Mouse (Mus musculus): Measurements from ENCODE around the gene Padi1. TPM values are rescaled to one million over a fixed set of nuclear protein-coding genes. Genes with fewer than 3 reads are reported as not detected.

Gene Padi1
- total RNA-seq, 1 experiment, result 0.09 TPM

GRCm38 (mm10) chr4:140868484-140869190 lies 23.1 kb upstream of the Padi1 start:
- Histone ChIP-seq H3K9me3 (ENCODE audit: control insufficient read depth, insufficient read depth, low read depth, low read length) (no peaks in the 10 kb centered on the region), H3K4me3 (ENCODE audit: insufficient read depth in 1 of 2, low read depth in 1 of 2, low read length in 2 of 2, poor library complexity in 1 of 2, severe bottlenecking in 1 of 2) (peak overlapping the region; percentile 0 to 36; a peak in 2 of 4 replicates), H3K9ac (ENCODE audit: insufficient read depth, low read depth, low read length, poor library complexity, severe bottlenecking) (no peak overlapping the region)

GRCm38 (mm10) chr4:140862036-140862650 lies 16.6 kb upstream of the Padi1 start:
- DNase-seq (ENCODE audit: low read depth, low spot score), result no peak
- Histone ChIP-seq H3K27ac (ENCODE audit: insufficient read depth, low read depth, low read length, poor library complexity, severe bottlenecking) (no peak overlapping the region), H3K4me1 (ENCODE audit: control insufficient read depth in 2 of 2, insufficient read depth in 2 of 2, low read length in 2 of 2, poor library complexity in 1 of 2) (peaks cover 0 to 16% of the 10 kb centered on the region in 2 experiments; a peak in 3 of 4 replicates), H3K9ac (ENCODE audit: insufficient read depth, low read depth, low read length, poor library complexity, severe bottlenecking) (no peak overlapping the region), H3K4me3 (ENCODE audit: insufficient read depth in 1 of 2, low read depth in 1 of 2, low read length in 2 of 2, poor library complexity in 1 of 2, severe bottlenecking in 1 of 2) (no peak overlapping the region), H3K36me3 (ENCODE audit: control insufficient read depth, insufficient read depth, low read length, poor library complexity, severe bottlenecking) (no peaks in the 10 kb centered on the region), H3K9me3 (ENCODE audit: control insufficient read depth, insufficient read depth, low read depth, low read length) (no peaks in the 10 kb centered on the region)
- no peak for TF ChIP-seq MAFK (IDR thresholded peaks at IDR 0.05; ENCODE audit: insufficient read depth, low read depth, low read length)
- no peak for TF ChIP-seq HCFC1 (IDR thresholded peaks at IDR 0.05; ENCODE audit: borderline replicate concordance, insufficient read depth, low read length)
- no peak for TF ChIP-seq ZNF384 (IDR thresholded peaks at IDR 0.05; ENCODE audit: low read depth, low read length)
- no peak for TF ChIP-seq ZC3H11A (IDR thresholded peaks at IDR 0.05; ENCODE audit: borderline replicate concordance, low read depth, low read length)
- no peak for TF ChIP-seq CHD2 (IDR thresholded peaks at IDR 0.05; ENCODE audit: low read depth, low read length)
- in situ Hi-C loops (cut with MboI; ENCODE audit: low sequenced_read_pairs in 2 of 2, unreplicated experiment in 2 of 2), result no loop called here

More at GRCm38 (mm10) chr4:140868484-140869190, 23.1 kb upstream of the Padi1 start:
- Histone ChIP-seq H3K4me1 (ENCODE audit: control insufficient read depth in 2 of 2, insufficient read depth in 2 of 2, low read length in 2 of 2, poor library complexity in 1 of 2) (peaks cover 0 to 22% of the 10 kb centered on the region in 2 experiments; a peak in 3 of 4 replicates), H3K36me3 (ENCODE audit: control insufficient read depth, insufficient read depth, low read length, poor library complexity, severe bottlenecking) (no peaks in the 10 kb centered on the region), H3K27ac (ENCODE audit: insufficient read depth, low read depth, low read length, poor library complexity, severe bottlenecking) (no peak overlapping the region)
- no peak for TF ChIP-seq ZC3H11A (IDR thresholded peaks at IDR 0.05; ENCODE audit: borderline replicate concordance, low read depth, low read length)
- TF ChIP-seq ZNF384 (IDR thresholded peaks at IDR 0.05; ENCODE audit: low read depth, low read length), result no peak
- TF ChIP-seq CHD2 (IDR thresholded peaks at IDR 0.05; ENCODE audit: low read depth, low read length), result no peak
- no peak for TF ChIP-seq HCFC1 (IDR thresholded peaks at IDR 0.05; ENCODE audit: borderline replicate concordance, insufficient read depth, low read length)
- TF ChIP-seq MAFK (IDR thresholded peaks at IDR 0.05; ENCODE audit: insufficient read depth, low read depth, low read length), result no peak
- in situ Hi-C loops (cut with MboI; ENCODE audit: low sequenced_read_pairs in 2 of 2, unreplicated experiment in 2 of 2), result no loop called here
- DNase-seq (ENCODE audit: low read depth, low spot score), result peak; percentile 38

GRCm38 (mm10) chr4:140860767-140861147 lies 15.2 kb upstream of the Padi1 start:
- H3K4me1 ChIP-seq (ENCODE audit: control insufficient read depth in 2 of 2, insufficient read depth in 2 of 2, low read length in 2 of 2, poor library complexity in 1 of 2), result peaks cover 0 to 7% of the 10 kb centered on the region in 2 experiments; a peak in 2 of 4 replicates
- no peak for TF ChIP-seq CHD2 (IDR thresholded peaks at IDR 0.05; ENCODE audit: low read depth, low read length)
- no peak for TF ChIP-seq HCFC1 (IDR thresholded peaks at IDR 0.05; ENCODE audit: borderline replicate concordance, insufficient read depth, low read length)
- no peak for TF ChIP-seq ZNF384 (IDR thresholded peaks at IDR 0.05; ENCODE audit: low read depth, low read length)
- TF ChIP-seq ZC3H11A (IDR thresholded peaks at IDR 0.05; ENCODE audit: borderline replicate concordance, low read depth, low read length), result no peak
- H3K4me3 ChIP-seq (ENCODE audit: insufficient read depth in 1 of 2, low read depth in 1 of 2, low read length in 2 of 2, poor library complexity in 1 of 2, severe bottlenecking in 1 of 2), result no peak overlapping the region
- H3K27ac ChIP-seq (ENCODE audit: insufficient read depth, low read depth, low read length, poor library complexity, severe bottlenecking), result no peak overlapping the region
- in situ Hi-C loops (cut with MboI; ENCODE audit: low sequenced_read_pairs in 2 of 2, unreplicated experiment in 2 of 2), result no loop called here
- no peak for DNase-seq (ENCODE audit: low read depth, low spot score)
- H3K36me3 ChIP-seq (ENCODE audit: control insufficient read depth, insufficient read depth, low read length, poor library complexity, severe bottlenecking), result no peaks in the 10 kb centered on the region
- H3K9ac ChIP-seq (ENCODE audit: insufficient read depth, low read depth, low read length, poor library complexity, severe bottlenecking), result no peak overlapping the region
- no peaks in the 10 kb centered on the region for H3K9me3 ChIP-seq (ENCODE audit: control insufficient read depth, insufficient read depth, low read depth, low read length)

GRCm38 (mm10) chr4:140860125-140860766 lies 14.7 kb upstream of the Padi1 start:
- Histone ChIP-seq H3K9ac (ENCODE audit: insufficient read depth, low read depth, low read length, poor library complexity, severe bottlenecking) (no peak overlapping the region), H3K36me3 (ENCODE audit: control insufficient read depth, insufficient read depth, low read length, poor library complexity, severe bottlenecking) (no peaks in the 10 kb centered on the region), H3K9me3 (ENCODE audit: control insufficient read depth, insufficient read depth, low read depth, low read length) (no peaks in the 10 kb centered on the region), H3K4me3 (ENCODE audit: insufficient read depth in 1 of 2, low read depth in 1 of 2, low read length in 2 of 2, poor library complexity in 1 of 2, severe bottlenecking in 1 of 2) (no peak overlapping the region), H3K4me1 (ENCODE audit: control insufficient read depth in 2 of 2, insufficient read depth in 2 of 2, low read length in 2 of 2, poor library complexity in 1 of 2) (peaks cover 0 to 7% of the 10 kb centered on the region in 2 experiments; a peak in 2 of 4 replicates), H3K27ac (ENCODE audit: insufficient read depth, low read depth, low read length, poor library complexity, severe bottlenecking) (no peak overlapping the region)
- peak; percentile 53 for DNase-seq (ENCODE audit: low read depth, low spot score)
- in situ Hi-C loops (cut with MboI; ENCODE audit: low sequenced_read_pairs in 2 of 2, unreplicated experiment in 2 of 2), result no loop called here
- TF ChIP-seq CHD2 (IDR thresholded peaks at IDR 0.05; ENCODE audit: low read depth, low read length), result no peak
- TF ChIP-seq MAFK (IDR thresholded peaks at IDR 0.05; ENCODE audit: insufficient read depth, low read depth, low read length), result no peak
- TF ChIP-seq HCFC1 (IDR thresholded peaks at IDR 0.05; ENCODE audit: borderline replicate concordance, insufficient read depth, low read length), result no peak
- TF ChIP-seq ZC3H11A (IDR thresholded peaks at IDR 0.05; ENCODE audit: borderline replicate concordance, low read depth, low read length), result no peak
- no peak for TF ChIP-seq ZNF384 (IDR thresholded peaks at IDR 0.05; ENCODE audit: low read depth, low read length)
